Mouse (Mus musculus): ENCODE results near the gene Map2k6. TPM values are rescaled to one million over a fixed set of nuclear protein-coding genes. Genes with fewer than 3 reads are reported as not detected.

Gene Map2k6
- total RNA-seq, 2 experiments from 2014 or later: 24.7 to 31.1 TPM

DNA sequence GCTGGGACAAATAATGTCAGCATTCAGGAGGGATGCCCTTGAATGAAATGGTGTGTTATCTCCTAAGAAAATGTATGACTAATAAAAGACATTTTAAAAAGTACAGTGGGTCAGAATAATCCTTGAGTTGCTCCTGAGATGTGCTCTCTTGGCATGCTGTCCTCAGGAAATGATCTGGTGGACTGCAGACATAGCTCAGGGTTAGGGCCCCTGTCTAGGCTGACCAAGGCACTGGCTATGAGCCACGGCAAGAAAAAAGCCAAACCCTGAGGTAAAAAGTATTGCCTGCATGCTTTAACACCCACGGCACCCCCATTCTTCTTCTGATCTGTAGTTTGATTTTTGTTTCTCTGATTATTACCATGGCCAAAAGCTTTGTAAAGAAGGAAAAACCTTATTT, 124.0 kb downstream of the Map2k6 start:
- no peak for DNase-seq (ENCODE audit: low spot score in 2 of 2)
- intact Hi-C loops (cut with DNase I): no loop called here

GRCm38 (mm10) chr11:110526156-110526555, 127.2 kb downstream of the Map2k6 start:
- intact Hi-C loops (cut with DNase I): no loop called here
- no peak for DNase-seq (ENCODE audit: low spot score in 2 of 2)

- no peak for DNase-seq (ENCODE audit: low spot score in 2 of 2)
- intact Hi-C loops (cut with DNase I): loop anchor here (10.0 kb wide), 1 partner anchor 534 kb away; the partner anchor contains the start of gene Kcnj2
Observed at GRCm38 (mm10) chr11:110531087-110531486, 132.2 kb downstream of the Map2k6 start.

- DNase-seq (ENCODE audit: low spot score in 2 of 2): no peak
- intact Hi-C loops (cut with DNase I): loop anchor here (5.0 to 10.0 kb wide), 2 partner anchors 530 to 912 kb away; partner anchors contain the start of gene Kcnj2
Observed at GRCm38 (mm10) chr11:110534856-110535255, 135.9 kb downstream of the Map2k6 start.

GRCm38 (mm10) chr11:110536533-110536932, 137.6 kb downstream of the Map2k6 start:
- no peak for DNase-seq (ENCODE audit: low spot score in 2 of 2)
- intact Hi-C loops (cut with DNase I): loop anchor here (2.0 to 10.0 kb wide), 3 partner anchors 528 to 986 kb away; partner anchors contain the start of gene Kcnj2

- peak; percentile 67 to 82 for DNase-seq (ENCODE audit: low spot score in 2 of 2)
- intact Hi-C loops (cut with DNase I): loop anchor here (2.0 to 10.0 kb wide), 3 partner anchors 527 to 985 kb away; partner anchors contain the start of gene Kcnj2
Observed at GRCm38 (mm10) chr11:110537602-110538001, 138.7 kb downstream of the Map2k6 start.

GRCm38 (mm10) chr11:110538206-110538605, 139.3 kb downstream of the Map2k6 start:
- intact Hi-C loops (cut with DNase I): loop anchor here (5.0 to 10.0 kb wide), 2 partner anchors 527 to 909 kb away; partner anchors contain the start of gene Kcnj2
- no peak for DNase-seq (ENCODE audit: low spot score in 2 of 2)

- DNase-seq (ENCODE audit: low spot score in 2 of 2): no peak
- intact Hi-C loops (cut with DNase I): no loop called here
Observed at GRCm38 (mm10) chr11:110541933-110542332, 143.0 kb downstream of the Map2k6 start.

DNA sequence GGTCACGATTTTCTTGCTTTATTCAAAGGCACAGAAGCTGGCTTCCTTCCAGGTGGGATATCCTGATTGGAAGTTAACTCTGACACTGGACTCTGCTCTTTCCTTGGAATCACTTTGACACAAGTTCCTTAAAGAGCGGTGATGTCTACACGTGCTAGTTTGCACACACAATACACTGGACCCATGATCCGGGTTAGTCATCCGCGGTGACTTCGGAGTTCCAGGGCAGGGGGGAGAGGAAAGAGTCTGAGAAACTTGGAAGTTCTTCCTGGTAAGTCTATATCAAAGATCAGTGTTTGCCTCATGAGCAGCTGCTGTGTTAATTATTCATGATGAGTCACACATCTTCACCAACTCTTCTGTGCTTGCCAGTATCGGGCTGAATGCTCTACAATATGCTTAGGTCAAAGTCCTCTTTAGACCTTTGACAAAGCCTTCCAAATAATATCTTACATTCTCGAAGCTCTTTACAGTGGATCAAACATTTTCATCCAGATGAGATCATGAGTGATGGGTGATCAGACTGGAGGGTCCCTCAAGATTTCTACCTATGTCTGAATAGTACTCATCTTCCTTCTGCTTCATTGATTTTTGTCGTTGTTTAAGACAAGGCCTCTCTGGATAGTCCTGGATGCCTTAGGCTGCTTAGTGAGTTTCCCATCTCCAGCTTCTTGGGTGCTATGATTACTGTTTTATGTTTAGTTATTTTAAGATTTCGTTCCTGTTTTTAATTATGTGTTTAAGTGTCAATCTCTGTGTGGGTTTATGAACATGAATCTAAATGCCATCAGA, 145.7 kb downstream of the Map2k6 start:
- no peak for DNase-seq (ENCODE audit: low spot score in 2 of 2)
- intact Hi-C loops (cut with DNase I): no loop called here

- intact Hi-C loops (cut with DNase I): no loop called here
Observed at GRCm38 (mm10) chr11:110545416-110545815, 146.5 kb downstream of the Map2k6 start.

GRCm38 (mm10) chr11:110551471-110551967, 152.6 kb downstream of the Map2k6 start:
- no peak for DNase-seq (ENCODE audit: low spot score in 2 of 2)
- intact Hi-C loops (cut with DNase I): no loop called here

More at GRCm38 (mm10) chr11:110545416-110545815, 146.5 kb downstream of the Map2k6 start:
- DNase-seq (ENCODE audit: low spot score in 2 of 2): no peak

- intact Hi-C loops (cut with DNase I): no loop called here
- no peak for DNase-seq (ENCODE audit: low spot score in 2 of 2)
Observed at GRCm38 (mm10) chr11:110562320-110563081, 163.6 kb downstream of the Map2k6 start.

DNA sequence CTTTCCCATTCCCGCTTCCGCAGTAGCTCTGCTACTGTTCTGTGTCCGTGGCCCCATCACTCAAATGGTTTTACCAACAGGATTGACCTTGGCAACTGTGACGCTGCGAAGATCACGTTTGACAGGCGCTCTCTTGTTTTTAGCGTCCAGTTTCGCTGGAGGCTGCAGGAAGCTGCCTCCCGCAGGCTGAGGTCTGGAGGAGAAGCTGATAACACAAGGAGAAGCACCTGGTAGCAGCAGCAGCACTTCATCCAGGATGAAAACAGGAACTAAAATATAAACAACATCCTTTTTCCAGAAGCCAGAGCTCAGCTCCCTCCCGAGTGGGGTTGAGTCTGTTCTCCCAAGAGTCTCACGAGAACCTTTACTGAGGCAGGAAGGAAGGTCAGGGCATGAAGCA, 164.3 kb downstream of the Map2k6 start:
- intact Hi-C loops (cut with DNase I): no loop called here

DNA sequence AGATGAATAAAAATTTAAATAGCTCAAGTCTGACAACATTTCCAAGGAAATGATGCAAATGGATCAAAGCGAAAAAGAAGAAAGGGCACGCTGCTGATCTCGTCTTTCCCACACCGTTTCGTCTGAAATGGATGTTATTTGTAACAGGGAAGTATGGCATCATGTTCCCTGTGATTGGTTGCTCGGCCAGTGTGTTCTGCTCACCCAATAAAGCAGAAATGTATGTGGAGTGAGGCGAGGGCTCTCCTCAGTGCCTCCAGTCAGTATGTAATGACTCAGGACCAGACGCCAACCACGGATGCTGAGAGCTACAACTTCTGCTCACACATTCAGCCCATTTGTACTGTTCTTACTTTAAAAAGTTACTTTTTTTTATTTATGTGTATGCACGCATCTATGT, 164.9 kb downstream of the Map2k6 start:
- intact Hi-C loops (cut with DNase I): no loop called here
- DNase-seq (ENCODE audit: low spot score in 2 of 2): no peak

More for the DNA sequence above, 164.3 kb downstream of the Map2k6 start:
- DNase-seq (ENCODE audit: low spot score in 2 of 2): no peak

- DNase-seq (ENCODE audit: low spot score in 2 of 2): no peak
- intact Hi-C loops (cut with DNase I): no loop called here
Observed at GRCm38 (mm10) chr11:110566307-110566706, 167.4 kb downstream of the Map2k6 start.

- intact Hi-C loops (cut with DNase I): loop anchor here (2.0 to 5.0 kb wide), 3 partner anchors 470 to 950 kb away; partner anchors contain the start of gene Kcnj2
- DNase-seq (ENCODE audit: low spot score in 2 of 2): peak; percentile 27 to 40
Observed at GRCm38 (mm10) chr11:110572548-110572947, 173.6 kb downstream of the Map2k6 start.

Measured in left cerebral cortex, postnatal 36 days (tissue).